Mouse (Mus musculus): Measurements from ENCODE around the gene Gm11009.
"Not testable (repeated sequence)": the region's sequence is repeated elsewhere in the genome, so short reads cannot be mapped to it uniquely, and the experiment has no call there.

Gene Gm11009

DNA sequence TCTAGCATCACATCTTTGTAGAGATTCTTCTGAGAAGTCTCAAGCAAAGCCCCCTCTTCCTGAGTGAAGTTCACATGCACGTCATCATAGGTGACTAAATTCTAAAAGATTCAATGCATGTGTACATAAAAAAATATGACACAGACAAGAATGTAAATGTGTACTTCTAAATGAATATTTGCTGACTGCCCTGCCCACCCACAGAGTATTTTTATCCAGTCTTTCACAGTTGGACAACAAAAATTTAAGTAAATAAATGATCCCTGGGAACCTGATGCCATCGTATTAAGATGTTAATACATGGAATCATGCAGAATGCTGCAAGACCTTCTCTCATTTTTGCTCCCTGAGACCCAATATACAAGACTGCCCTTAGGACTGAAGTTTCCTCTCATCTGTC lies at the start of gene Gm11009:
Gene Gm11009, minus strand, starts transcription at position 101 of the 400 bp plus-strand sequence.
- not testable (repeated sequence) for DNase-seq
